Mouse (Mus musculus) MEL (cell line): ENCODE results near the gene Cyfip1.

Source experiments
- CTCF ChIP-seq, 3 experiments: IDR thresholded peaks in 2 of 3; conservative IDR thresholded peaks in 1 of 3; 2 replicates each; pipeline ENCODE4 v1.5.1; 2011 to 2012; ENCODE audit warnings: low read length in 3 of 3, low read depth in 2 of 3, mild to moderate bottlenecking in 2 of 3, improper control_type of control experiment in 1 of 3, inconsistent platforms in 1 of 3, mixed read lengths in 1 of 3, moderate library complexity in 1 of 3; ENCODE audit not compliant: control insufficient read depth in 1 of 3, insufficient read depth in 1 of 3, poor library complexity in 1 of 3, severe bottlenecking in 1 of 3
- MAFK ChIP-seq: IDR thresholded peaks from 2 replicates; pipeline ENCODE4 v1.6.1; 2011; ENCODE audit warnings: low read depth, mild to moderate bottlenecking, low read length, improper control_type of control experiment, borderline replicate concordance
- ZC3H11A ChIP-seq: IDR thresholded peaks from 2 replicates; pipeline ENCODE4 v1.6.1; 2012; ENCODE audit warnings: low read depth, mild to moderate bottlenecking, inconsistent platforms, low read length, improper control_type of control experiment

- no peak for TF ChIP-seq MAFK
- TF ChIP-seq CTCF (IDR thresholded peaks at IDR 0.05 in 2 of 3, conservative IDR thresholded peaks at IDR 0.05 in 1 of 3; ENCODE audit: control insufficient read depth in 1 of 3, insufficient read depth in 1 of 3, low read depth in 2 of 3, low read length in 3 of 3, poor library complexity in 1 of 3, severe bottlenecking in 1 of 3) = no peak
- TF ChIP-seq ZC3H11A = no peak
These were observed 48.2 kb upstream of the Cyfip1 start for GRCm38 (mm10) chr7:55793236-55793951.
